Mouse (Mus musculus): ENCODE results near the gene Zbtb24. TPM values are rescaled to one million over a fixed set of nuclear protein-coding genes. Genes with fewer than 3 reads are reported as not detected.

Zbtb24 gene
- polyA plus RNA-seq, 1 experiment = 14.9 TPM

- 81% methylated on average over 14 of the region's 14 CpGs for WGBS
- no peak for TF ChIP-seq POLR2A (IDR thresholded peaks at IDR 0.05; ENCODE audit: low read depth, low read length)
- TF ChIP-seq CTCF (conservative IDR thresholded peaks at IDR 0.05; ENCODE audit: insufficient read depth, insufficient read length, low read depth, low read length) = no peak
- no peak overlapping the region for H3K4me3 ChIP-seq (ENCODE audit: insufficient read depth, low read depth, low read length)
- H3K36me3 ChIP-seq (ENCODE audit: control insufficient read depth, insufficient read depth, low read length) = no peaks in the 10 kb centered on the region
- no peak overlapping the region for H3K27ac ChIP-seq (ENCODE audit: insufficient read depth, low read depth, low read length)
- no peaks in the 10 kb centered on the region for H3K27me3 ChIP-seq (replicated peaks; ENCODE audit: control insufficient read depth, insufficient read depth, low read length)
- peaks cover 13% of the 10 kb centered on the region for H3K4me1 ChIP-seq (ENCODE audit: control insufficient read depth, insufficient read depth, low read length)
- DNase-seq = no peak
These were observed 36.5 kb downstream of the Zbtb24 start for GRCm38 (mm10) chr10:41486506-41487170.

DNA sequence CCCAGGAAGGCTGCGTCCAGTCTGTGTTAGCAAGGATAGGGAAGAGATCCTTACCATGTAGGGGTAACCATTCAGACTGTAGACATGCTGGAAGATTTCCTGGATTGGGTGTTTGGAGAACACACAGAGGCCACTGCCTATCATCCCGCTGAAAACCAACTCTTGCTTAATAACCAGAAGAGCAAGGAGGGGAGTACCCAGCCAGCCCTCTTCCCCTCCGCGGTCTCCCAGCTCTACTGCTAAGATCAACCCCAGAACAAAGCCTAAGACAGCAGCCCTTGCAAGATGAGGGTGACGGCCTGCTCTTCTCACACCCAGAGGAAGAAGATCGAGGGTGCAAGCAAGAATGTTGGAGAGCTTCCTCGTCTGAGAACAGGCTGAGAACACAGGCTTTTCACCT, 38.7 kb downstream of the Zbtb24 start:
- no peak for TF ChIP-seq POLR2A (IDR thresholded peaks at IDR 0.05; ENCODE audit: low read depth, low read length)
- TF ChIP-seq CTCF (conservative IDR thresholded peaks at IDR 0.05; ENCODE audit: insufficient read depth, insufficient read length, low read depth, low read length) = no peak
- no peak overlapping the region for H3K27ac ChIP-seq (ENCODE audit: insufficient read depth, low read depth, low read length)
- H3K27me3 ChIP-seq (replicated peaks; ENCODE audit: control insufficient read depth, insufficient read depth, low read length) = no peaks in the 10 kb centered on the region
- H3K4me1 ChIP-seq (ENCODE audit: control insufficient read depth, insufficient read depth, low read length) = peaks cover 13% of the 10 kb centered on the region
- H3K36me3 ChIP-seq (ENCODE audit: control insufficient read depth, insufficient read depth, low read length) = no peaks in the 10 kb centered on the region
- no peak for DNase-seq
- WGBS = 29% methylated on average over 7 of the region's 7 CpGs
- H3K4me3 ChIP-seq (ENCODE audit: insufficient read depth, low read depth, low read length) = peak overlapping the region; percentile 63

- 15% methylated on average over 8 of the region's 8 CpGs for whole genome bisulfite sequencing
- Histone ChIP-seq H3K4me1 (ENCODE audit: control insufficient read depth, insufficient read depth, low read length) (peaks cover 13% of the 10 kb centered on the region), H3K27ac (ENCODE audit: insufficient read depth, low read depth, low read length) (peak overlapping the region; percentile 88), H3K4me3 (ENCODE audit: insufficient read depth, low read depth, low read length) (peak overlapping the region; percentile 63), H3K27me3 (replicated peaks; ENCODE audit: control insufficient read depth, insufficient read depth, low read length) (no peaks in the 10 kb centered on the region), H3K36me3 (ENCODE audit: control insufficient read depth, insufficient read depth, low read length) (no peaks in the 10 kb centered on the region)
- TF ChIP-seq CTCF (conservative IDR thresholded peaks at IDR 0.05; ENCODE audit: insufficient read depth, insufficient read length, low read depth, low read length) (peak; percentile 38; the same call in 1 of the 2 replicates), POLR2A (IDR thresholded peaks at IDR 0.05; ENCODE audit: low read depth, low read length) (no peak)
- peak; percentile 80 for DNase-seq
These were observed 39.1 kb downstream of the Zbtb24 start for GRCm38 (mm10) chr10:41489294-41489693.

DNA sequence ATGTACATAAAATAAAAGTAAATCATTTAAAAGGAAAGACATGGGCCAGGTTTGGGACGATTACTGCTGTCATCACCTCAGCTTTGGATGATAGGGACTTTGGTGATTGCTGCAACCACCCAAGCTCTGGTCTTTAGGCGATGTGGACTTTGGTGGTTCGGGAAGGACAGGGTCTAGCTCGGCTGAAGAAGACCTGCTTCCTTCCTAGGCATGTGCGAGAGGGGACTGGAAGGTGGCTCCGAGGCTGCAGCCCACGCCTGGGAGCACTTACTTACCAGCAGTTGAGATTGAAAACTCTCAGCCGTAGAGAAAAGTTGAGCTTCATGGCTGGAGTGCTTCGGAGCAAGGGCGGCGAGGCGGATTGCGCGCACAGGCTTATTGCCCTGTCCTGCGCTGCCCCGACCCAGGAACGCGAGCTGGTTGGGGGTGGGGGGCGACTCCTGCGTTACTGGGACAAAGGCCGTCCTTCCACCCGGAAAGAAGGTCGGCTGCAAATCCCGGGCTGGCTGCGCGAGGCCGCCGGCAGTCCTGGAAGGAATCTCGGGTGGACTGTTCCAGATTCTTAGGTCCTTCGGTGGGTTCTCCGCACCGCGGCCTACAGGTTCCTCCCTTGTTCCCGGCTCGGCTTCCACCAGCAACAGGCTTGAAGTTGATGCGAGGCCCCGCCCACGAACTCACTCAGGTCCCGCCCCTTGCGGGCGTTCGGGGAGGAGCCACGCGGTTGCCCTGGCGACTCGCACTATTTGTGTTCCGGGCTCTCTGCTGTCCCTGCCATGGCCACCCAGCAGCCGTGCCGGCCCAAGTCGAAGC, 39.7 kb downstream of the Zbtb24 start, which contains the start of the genes Smpd2 and Ppil6:
Smpd2 (minus strand) TSS at position 662 of the 810 bp plus-strand sequence.
Ppil6 (plus strand) TSS at position 732 of the 810 bp plus-strand sequence.
- WGBS = under 1% methylated on average over 50 of the region's 50 CpGs
- Histone ChIP-seq H3K4me3 (ENCODE audit: insufficient read depth, low read depth, low read length) (peak within 1 kb of the TSS; percentile 63), H3K27ac (ENCODE audit: insufficient read depth, low read depth, low read length) (peak within 1 kb of the TSS; percentile 88), H3K27me3 (replicated peaks; ENCODE audit: control insufficient read depth, insufficient read depth, low read length) (no peaks in the 10 kb centered on the region), H3K36me3 (ENCODE audit: control insufficient read depth, insufficient read depth, low read length) (no peaks in the 10 kb centered on the region), H3K4me1 (ENCODE audit: control insufficient read depth, insufficient read depth, low read length) (peaks cover 13% of the 10 kb centered on the region)
- peak; percentile 98 for DNase-seq
- TF ChIP-seq POLR2A (IDR thresholded peaks at IDR 0.05; ENCODE audit: low read depth, low read length) = peak; percentile 67
- no peak for TF ChIP-seq CTCF (conservative IDR thresholded peaks at IDR 0.05; ENCODE audit: insufficient read depth, insufficient read length, low read depth, low read length)

DNA sequence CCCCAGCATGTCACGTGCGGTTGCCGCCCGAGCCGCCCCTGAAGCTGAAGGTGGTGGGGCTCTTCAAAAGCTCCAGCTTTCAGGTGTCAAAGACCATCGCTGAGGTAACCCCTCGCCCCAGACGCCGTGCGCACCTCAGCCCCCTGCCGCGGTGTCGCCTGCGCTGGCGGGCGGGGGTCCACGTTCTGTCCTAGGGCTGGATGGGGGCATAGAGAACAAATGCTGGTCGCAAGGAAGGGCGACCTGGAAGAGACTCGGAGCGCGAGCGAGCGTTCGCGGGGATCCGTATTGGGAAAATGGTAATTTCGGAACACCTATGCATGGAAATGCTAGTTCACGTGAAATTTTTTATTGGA, 40.3 kb downstream of the Zbtb24 start:
- Histone ChIP-seq H3K27ac (ENCODE audit: insufficient read depth, low read depth, low read length) (peak overlapping the region; percentile 54; the same call in 1 of the 2 replicates), H3K4me1 (ENCODE audit: control insufficient read depth, insufficient read depth, low read length) (peaks cover 13% of the 10 kb centered on the region), H3K27me3 (replicated peaks; ENCODE audit: control insufficient read depth, insufficient read depth, low read length) (no peaks in the 10 kb centered on the region), H3K4me3 (ENCODE audit: insufficient read depth, low read depth, low read length) (peak overlapping the region; percentile 63), H3K36me3 (ENCODE audit: control insufficient read depth, insufficient read depth, low read length) (no peaks in the 10 kb centered on the region)
- DNase-seq = no peak
- TF ChIP-seq CTCF (conservative IDR thresholded peaks at IDR 0.05; ENCODE audit: insufficient read depth, insufficient read length, low read depth, low read length) (no peak), POLR2A (IDR thresholded peaks at IDR 0.05; ENCODE audit: low read depth, low read length) (no peak)
- WGBS = under 1% methylated on average over 29 of the region's 29 CpGs

DNA sequence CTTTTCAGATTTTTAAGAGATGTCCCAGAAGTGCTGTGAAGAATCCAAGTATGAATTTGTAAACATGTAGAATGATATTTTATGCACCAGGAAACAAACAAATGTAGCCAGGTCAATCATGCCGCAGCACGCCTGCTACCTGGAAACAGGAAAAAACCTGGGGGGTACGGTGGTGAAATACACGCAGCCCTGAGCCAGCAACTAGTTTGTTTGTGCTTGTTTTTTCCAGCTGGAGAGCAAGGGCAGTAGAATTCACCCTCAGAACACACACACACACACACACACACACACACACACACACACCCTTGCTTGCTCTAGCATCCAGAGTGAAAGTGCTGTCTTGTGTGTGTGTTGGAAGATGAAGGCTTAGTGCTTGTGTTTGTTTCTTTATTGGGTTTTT, 40.9 kb downstream of the Zbtb24 start:
- no peak for TF ChIP-seq CTCF (conservative IDR thresholded peaks at IDR 0.05; ENCODE audit: insufficient read depth, insufficient read length, low read depth, low read length)
- TF ChIP-seq POLR2A (IDR thresholded peaks at IDR 0.05; ENCODE audit: low read depth, low read length) = no peak
- 15% methylated on average over 4 of the region's 4 CpGs for WGBS
- Histone ChIP-seq H3K4me1 (ENCODE audit: control insufficient read depth, insufficient read depth, low read length) (peaks cover 13% of the 10 kb centered on the region), H3K27ac (ENCODE audit: insufficient read depth, low read depth, low read length) (peak overlapping the region; percentile 39; the same call in 1 of the 2 replicates), H3K4me3 (ENCODE audit: insufficient read depth, low read depth, low read length) (peak overlapping the region; percentile 16; the same call in 1 of the 2 replicates), H3K27me3 (replicated peaks; ENCODE audit: control insufficient read depth, insufficient read depth, low read length) (no peaks in the 10 kb centered on the region), H3K36me3 (ENCODE audit: control insufficient read depth, insufficient read depth, low read length) (no peaks in the 10 kb centered on the region)
- peak; percentile 57 for DNase-seq

GRCm38 (mm10) chr10:41500941-41501340, 50.8 kb downstream of the Zbtb24 start:
- H3K4me3 ChIP-seq (ENCODE audit: insufficient read depth, low read depth, low read length) = no peak overlapping the region
- WGBS = 21% methylated on average over 4 of the region's 4 CpGs
- peaks cover 7% of the 10 kb centered on the region; the same call in 1 of the 2 replicates for H3K4me1 ChIP-seq (ENCODE audit: control insufficient read depth, insufficient read depth, low read length)
- no peaks in the 10 kb centered on the region for H3K36me3 ChIP-seq (ENCODE audit: control insufficient read depth, insufficient read depth, low read length)
- DNase-seq = peak; percentile 93
- H3K27ac ChIP-seq (ENCODE audit: insufficient read depth, low read depth, low read length) = peak overlapping the region; percentile 78
- H3K27me3 ChIP-seq (replicated peaks; ENCODE audit: control insufficient read depth, insufficient read depth, low read length) = no peaks in the 10 kb centered on the region
- TF ChIP-seq CTCF (conservative IDR thresholded peaks at IDR 0.05; ENCODE audit: insufficient read depth, insufficient read length, low read depth, low read length) = no peak
- no peak for TF ChIP-seq POLR2A (IDR thresholded peaks at IDR 0.05; ENCODE audit: low read depth, low read length)

Data from kidney, adult 2 months (tissue).